Mouse (Mus musculus): ENCODE results near the gene Pik3r5.

DNA sequence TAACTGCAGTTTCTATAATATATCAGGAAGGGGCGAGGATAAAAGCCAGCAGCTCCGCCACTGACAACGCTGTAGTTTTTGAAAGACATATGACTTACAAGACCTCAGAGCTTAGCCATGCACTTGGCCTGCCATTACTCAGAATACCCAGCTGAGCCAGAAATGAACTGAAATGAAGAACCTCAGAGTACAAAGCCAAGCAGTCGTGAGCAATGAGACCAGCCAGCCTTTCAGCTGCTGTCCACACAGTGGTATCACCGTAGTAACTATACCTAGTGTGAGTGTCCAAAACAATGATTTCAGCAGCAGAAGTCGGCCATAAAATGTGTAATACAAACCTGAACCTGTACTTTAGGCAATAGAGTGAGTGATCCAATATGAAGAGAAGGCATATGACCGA, 35.5 kb downstream of the Pik3r5 start:
- TF ChIP-seq GATA1 (IDR thresholded peaks at IDR 0.05; ENCODE audit: borderline replicate concordance, low read length) (no peak), FLI1 (IDR thresholded peaks at IDR 0.05; ENCODE audit: low read length) (no peak)
